Mouse (Mus musculus): Measurements from ENCODE around the gene Tmem184a.

Gene Tmem184a

DNA sequence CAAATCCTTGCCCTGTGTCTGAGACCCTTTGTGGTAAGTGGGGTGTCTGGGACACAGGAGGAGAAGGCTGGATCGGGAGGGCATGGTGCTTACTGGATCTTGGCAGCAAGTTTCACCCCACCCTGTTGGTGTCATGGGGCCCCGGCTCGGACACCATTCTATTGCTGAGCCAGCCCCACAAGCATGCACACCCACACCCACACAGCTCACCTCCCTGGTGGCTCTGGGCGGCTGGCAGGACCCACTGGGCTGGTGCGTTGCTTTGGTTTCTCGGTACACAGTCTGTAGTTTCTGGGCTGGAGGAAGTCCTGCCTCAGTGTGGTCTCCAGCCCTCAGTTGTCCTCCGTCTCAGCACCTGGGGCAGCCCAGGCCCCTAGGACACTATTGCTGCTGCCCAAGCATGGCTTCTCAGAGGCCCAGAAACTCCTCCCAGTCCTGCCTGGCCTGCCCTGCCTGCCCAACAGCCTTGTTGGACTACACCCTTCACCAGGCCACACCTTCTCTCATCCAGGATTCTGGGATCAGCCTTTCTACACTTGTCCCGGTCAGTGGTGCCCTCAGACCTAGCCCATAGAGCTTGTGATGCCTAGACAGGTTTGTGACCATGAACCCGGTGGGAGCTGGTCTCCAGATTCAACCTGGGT, at the start of gene Tmem184a:
Gene Tmem184a (minus strand): TSS at position 380 of the 644 bp plus-strand sequence.
- DNase-seq = no peak

DNA sequence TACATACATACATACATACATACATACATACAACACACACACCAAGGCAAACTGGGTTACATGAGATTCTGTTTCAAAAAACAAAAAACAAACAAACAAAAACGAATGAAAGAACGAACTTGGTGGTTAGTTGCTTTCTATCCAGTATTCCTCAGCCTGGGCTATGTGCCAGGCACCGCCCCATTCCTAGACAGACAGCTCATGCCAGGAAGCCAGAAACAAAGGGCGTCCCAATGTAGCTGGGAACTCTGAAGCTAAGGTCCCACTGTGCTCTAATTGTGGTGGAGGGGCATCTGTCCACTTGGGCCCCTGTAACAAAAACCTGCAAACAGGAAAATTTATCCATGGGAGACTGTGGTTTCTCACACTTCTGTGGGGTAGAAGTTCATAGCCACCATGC, 43.0 kb upstream of the Tmem184a start:
- no peak for DNase-seq

DNA sequence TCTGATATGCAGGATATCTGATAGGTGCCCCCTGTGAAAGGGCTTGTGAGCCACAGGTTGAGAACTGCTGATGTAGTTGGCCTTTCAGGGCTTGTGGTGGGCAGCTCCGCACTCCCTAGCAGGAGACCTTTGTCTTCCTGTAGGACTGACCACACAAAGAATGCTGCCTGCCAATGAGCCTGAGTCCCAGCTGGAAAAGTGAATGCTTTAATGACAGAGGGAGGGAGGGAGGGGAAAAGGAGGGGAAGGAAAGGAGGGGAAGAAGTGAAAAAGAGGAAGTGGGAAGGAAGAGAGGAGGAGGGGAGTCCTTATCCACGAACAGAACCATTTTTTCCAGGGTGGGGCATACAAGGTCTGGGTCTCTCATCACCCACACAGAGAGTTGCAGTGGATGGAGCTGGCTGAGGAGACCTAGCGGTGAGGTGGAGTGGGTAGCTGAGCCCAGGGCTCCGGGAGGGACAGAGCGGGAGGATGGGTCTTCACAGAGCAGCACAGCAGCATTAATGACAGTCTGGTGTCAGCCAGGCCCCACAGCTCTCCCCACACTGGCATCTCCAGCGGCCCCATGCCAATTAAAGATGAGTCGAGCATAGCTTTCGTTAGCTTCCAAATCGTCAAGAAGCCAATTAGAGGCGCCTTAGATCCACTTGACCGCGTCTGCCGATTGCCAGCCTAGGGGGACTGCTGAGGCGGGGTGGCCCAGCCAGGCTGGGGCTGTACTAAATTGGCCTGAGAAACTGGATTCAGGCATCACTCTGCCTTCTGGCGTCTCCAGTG, 40.8 kb upstream of the Tmem184a start:
- DNase-seq = no peak

GRCm38 (mm10) chr5:139849626-139850320, 30.1 kb upstream of the Tmem184a start:
- no peak for DNase-seq

GRCm38 (mm10) chr5:139839142-139839541, 19.4 kb upstream of the Tmem184a start:
- DNase-seq = no peak

DNA sequence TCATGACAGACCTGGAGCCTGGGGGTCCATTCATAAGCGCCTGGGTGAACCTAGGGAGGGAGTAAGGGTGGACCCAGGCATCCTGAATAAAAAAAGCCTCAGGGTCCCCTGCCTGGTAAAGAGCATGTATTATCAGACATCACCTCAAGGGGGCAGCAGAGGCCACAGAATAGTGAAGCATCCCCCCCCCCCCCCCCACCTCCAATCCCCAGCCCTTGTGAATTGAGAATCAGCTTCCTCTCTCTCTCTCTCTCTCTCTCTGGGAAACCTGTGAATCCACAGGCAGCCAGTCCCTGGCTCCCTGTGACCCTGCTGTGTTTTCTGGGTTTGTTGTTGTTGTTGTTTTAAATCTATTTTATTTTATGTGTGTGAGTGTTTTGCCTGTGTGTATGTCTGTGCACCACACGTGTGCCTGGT, 18.8 kb upstream of the Tmem184a start:
- peak; percentile 75 for DNase-seq

DNA sequence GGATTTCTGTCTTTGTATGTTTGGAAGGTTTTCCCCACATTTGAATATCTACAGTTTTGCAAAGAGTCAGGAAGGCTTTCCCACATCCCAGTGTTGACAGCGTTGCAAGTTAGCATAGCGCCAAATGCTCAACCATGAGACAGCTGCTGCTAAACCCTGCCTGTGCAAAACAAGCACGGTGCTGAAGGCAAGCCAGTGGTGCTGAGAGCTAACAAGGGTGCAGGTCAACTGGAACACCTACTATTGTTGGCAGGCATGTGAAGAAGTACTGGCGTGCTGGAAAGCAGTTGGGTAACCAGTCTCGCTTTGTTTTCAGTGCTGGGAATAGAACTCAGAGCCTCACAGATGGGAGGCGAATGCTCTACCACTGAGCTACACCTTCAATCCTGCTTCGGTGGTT, 16.0 kb upstream of the Tmem184a start:
- no peak for DNase-seq

DNA sequence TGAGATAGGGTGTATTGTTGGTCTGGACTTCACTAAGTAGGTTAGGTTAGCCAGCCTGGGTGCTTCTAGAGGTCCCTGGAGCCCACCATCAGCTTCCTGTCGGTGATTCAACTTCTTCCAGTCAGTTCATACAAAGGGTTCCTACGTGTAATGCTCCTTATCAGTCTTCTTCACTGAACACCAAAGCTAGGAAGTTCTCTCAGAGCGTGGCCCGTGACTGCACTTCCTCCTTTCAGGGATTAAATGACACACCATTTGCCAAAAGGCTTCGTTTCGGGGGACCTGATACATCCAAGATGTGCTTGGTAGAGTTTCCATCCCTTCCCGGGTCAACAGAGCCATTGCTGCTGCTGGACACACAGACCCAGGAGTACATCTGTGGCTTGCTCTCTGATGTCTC, 12.4 kb upstream of the Tmem184a start:
- no peak for DNase-seq

DNA sequence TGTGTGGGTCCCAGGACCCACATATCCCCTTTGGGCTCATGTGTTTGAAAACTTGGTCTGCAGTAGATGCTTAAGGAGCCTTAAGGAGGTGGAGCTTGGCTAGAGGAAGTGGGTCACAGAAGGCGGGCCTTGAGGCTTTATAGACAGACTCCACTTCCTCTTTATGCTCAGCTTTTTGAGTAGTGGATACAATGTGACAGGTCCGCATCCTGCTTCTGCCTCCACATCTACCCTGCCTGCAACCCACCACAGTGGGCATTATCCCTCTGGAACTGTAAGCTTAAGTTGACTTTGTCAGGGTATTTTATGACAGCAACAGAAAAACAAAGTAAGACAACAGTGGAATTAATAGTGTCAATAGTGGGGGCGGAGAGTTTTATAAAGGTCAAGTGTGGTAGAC, 11.0 kb upstream of the Tmem184a start:
- DNase-seq = peak; percentile 55

GRCm38 (mm10) chr5:139829384-139829783, 9.7 kb upstream of the Tmem184a start:
- DNase-seq = no peak

- DNase-seq = no peak
Measured at GRCm38 (mm10) chr5:139827593-139827992, 7.9 kb upstream of the Tmem184a start.

- peak; percentile 90 for DNase-seq
Measured at GRCm38 (mm10) chr5:139826357-139827055, 6.8 kb upstream of the Tmem184a start, which contains the start of the genes Gm26938 and Psmg3. Gene Gm26938 (minus strand): TSS chr5:139826407. Gene Psmg3 (minus strand): TSS chr5:139826885.

- no peak for DNase-seq
Measured at GRCm38 (mm10) chr5:139825947-139826346, 6.2 kb upstream of the Tmem184a start.

DNA sequence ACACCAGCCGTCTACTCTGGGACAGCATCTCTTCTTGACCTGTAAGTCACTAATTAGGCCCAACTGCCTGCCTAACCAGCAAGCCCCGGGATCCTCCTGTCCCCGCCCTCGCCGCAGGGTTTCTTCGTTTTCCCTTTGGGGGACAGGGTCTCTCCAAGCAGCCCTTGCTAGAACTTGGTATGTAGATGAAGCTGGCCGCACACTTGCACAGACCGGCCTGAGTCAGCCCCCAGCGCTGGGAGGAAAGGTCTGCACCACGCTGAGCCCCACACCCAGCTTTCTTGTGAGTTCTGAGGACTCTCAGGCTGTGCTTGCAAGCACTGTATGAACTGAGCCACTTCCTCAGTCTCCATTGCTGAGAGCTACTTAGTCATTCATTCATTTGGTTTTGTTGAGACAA, 4.8 kb upstream of the Tmem184a start:
- DNase-seq = no peak

DNA sequence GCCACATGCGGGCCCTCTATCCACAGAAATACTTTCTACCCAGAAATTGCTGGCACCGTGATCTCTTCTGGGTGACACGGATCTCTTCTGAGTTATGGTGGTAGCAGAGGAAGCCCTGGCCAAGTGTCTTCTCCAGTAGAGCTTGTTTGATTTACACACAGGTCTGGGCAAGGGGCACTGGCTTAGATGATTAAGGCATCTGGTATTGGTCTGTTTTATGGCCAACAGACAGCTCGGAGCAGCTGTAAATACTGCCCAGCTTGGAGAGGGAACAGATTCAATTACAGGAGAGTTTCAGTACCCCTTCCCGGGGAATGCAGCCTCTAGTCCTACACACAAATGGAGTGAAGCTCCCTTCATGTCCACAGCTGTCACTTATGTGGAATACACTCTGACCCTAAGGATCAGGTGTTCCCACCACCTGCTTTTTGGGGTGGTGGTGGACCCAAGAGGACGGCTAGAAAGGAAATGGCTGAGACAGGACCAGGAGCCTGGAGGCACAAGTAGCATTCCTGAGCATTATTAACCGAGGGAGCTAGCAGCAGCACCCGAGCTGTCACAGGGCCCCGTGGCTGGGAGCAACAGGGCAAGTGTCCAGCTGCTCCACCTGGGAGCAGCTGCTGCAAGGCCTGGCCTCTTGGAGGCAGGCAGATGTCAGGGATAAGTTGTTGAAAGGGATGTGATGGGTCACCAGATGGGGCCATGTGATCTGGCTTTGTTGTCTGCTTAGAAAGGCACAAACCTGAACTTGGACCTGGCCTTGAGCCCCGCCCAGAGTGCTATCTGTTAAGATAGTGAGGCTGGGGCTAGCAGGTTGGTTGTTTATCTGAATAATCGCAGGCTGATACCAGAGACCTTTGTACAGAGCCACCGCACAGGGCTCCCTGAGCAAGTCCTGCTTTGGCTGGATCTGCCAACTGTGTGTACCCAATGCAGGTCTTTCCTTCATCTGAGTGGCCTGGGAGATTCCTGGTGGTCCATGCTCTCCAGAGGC, 2.0 kb upstream of the Tmem184a start:
- DNase-seq = no peak

DNA sequence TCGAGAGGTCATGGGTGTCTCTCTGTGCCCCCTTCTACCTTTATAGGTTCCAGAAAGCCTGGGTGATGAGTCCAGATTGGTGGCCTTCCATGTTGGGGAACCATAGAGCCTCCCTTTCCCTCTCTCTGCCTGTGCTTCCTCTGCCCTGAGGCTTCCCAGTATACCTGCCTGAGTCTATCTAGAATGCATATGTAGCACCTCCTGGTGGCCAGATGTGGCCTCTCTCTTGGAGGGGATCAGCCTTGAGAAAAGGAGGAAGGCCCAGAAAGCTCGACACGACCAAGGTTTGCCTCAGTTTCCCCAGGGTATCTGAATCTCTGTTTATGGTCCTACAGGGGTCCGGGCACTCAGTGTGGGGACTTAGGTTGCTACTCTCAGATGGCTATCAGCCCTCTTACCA, 916 bp downstream of the Tmem184a start:
- DNase-seq = peak; percentile 67

DNA sequence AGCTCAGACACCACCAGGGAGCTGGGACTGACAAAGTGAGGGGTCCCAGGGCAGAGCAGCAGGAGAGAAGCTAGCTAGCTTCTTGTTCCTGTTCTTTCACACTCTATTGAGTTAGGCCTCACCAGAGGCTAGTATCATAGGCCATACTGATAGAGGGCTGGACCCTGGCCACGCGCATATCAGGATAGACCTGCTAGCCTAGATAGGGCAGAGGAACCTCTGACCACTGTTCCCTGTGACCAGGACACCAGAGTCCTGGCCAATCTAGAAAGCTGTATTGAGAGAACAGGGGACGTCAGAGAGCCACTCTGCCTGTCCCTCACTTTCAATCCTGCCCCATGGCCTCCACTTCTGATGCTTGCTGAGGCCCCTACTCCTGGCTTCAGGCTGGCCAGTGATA, 1.7 kb downstream of the Tmem184a start:
- no peak for DNase-seq

DNA sequence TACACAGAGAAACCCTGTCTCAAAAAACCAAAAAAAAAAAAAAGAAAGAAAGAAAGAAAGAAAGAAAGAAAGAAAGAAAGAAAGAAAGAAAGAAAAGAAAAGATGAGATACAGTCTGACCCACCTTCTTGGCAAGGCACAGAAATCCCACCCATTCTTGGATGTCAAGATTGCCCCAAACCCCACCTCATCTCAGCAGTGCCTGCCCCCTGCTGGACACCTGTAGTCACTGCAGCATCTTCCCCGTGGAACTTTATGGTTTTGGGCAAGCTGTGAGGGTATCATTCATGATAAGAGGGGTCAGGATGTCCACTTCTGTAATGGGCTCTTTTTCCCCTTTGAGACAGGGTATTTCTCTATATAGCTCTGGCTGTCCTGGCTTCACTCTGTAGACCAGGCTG, 2.4 kb downstream of the Tmem184a start:
- no peak for DNase-seq

DNA sequence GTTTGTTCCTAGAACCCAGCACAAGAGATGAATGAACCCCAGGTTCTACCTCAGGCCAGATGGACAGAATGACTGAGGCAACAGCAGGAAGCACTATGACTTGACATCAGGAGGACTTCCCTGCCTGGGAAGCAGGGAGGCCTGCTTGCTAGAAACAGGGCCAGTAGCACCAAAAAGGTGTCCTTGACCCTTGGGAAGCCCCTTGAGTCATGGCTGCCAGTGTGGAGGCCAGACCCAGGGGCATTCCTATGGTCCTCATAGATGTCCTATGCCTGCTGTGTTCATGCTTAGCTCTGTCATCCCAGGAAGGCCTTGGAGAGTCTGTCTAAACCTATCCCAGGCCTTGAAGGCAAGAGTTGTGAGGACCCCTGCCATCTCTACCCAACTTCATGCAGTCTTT, 3.3 kb downstream of the Tmem184a start:
- no peak for DNase-seq

- no peak for DNase-seq
Measured at GRCm38 (mm10) chr5:139815964-139816363, 3.8 kb downstream of the Tmem184a start.

GRCm38 (mm10) chr5:139813963-139814381, 5.7 kb downstream of the Tmem184a start:
- no peak for DNase-seq

- DNase-seq = no peak
Measured at GRCm38 (mm10) chr5:139813126-139813490, 6.6 kb downstream of the Tmem184a start.
